In the genomic region with DNA sequence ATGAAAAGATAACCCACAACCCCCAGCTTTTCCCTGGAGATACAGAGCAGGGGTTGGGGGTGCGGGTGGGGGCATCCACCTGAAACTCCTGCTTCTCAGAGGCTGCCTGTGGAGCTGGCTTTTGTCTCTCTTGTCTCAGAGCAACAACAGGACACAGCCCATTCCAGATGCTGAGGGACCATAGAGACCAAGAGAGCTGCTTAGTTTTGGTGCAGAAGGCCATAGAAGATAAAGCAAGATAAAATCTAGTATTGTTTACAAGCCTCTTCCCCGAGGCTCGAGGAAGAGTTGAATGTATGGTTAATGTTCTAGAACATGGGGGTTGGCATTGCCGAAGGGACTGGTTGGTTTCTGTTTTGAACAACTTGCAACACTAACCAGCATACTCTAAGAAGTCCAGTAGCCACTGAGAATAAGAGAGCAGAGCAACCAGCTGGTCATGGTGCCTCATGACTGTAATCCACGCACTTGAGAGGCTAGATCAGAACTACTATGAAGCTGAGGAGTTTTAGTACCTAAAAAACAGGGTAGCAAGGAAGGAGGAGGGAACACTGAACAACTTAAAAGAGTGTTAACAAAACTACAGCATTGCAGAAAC, we compare ENCODE assay signal across 9 mouse cellular contexts. TPM values are rescaled to one million over a fixed set of nuclear protein-coding genes. Genes with fewer than 3 reads are reported as not detected.
DNase-seq lines count a peak whose midpoint lies in the region; ATAC-seq and TF ChIP-seq lines count a peak whose summit lies in the region.
"Had no signal": no experiment of that assay in that cellular context is flagged by ENCODE, and none has a peak within 500 bp of the region (broad histone marks: within the 10 kb centered on the region; RNA-seq: fewer than 3 reads in every experiment).

No protein-coding gene starts in this region.

- H3K27me3 ChIP-seq in spleen, adult 2 months (ENCODE audit: control insufficient read depth, insufficient read depth, low read length), result no peaks in the 10 kb centered on the region
- no peaks in the 10 kb centered on the region for H3K27me3 ChIP-seq in liver, embryonic 13.5 days

- TF ChIP-seq POLR2A in spleen, adult 2 months (IDR thresholded peaks at IDR 0.05; ENCODE audit: low read depth, low read length), result no peak

- DNase-seq in gastrocnemius, adult 2 months, result no peak
- no peak for DNase-seq in gastrocnemius, postnatal 25 days
- DNase-seq in spleen, adult 2 months (ENCODE audit: low read depth in 1 of 2, low spot score in 2 of 2), result no peak
- no peak for DNase-seq in spleen, postnatal 4 days (ENCODE audit: low spot score in 2 of 2)
- DNase-seq in liver, embryonic 13.5 days, result peak; percentile 13
- DNase-seq in right cerebral cortex, postnatal 4 days, result no peak
- no peak for DNase-seq in embryo, embryonic 10 days (ENCODE audit: low spot score)
- DNase-seq in thymus, postnatal 14 days, result no peak
- DNase-seq: adrenal gland, adult 8-10 months had no signal

- peaks cover 1% of the 10 kb centered on the region for H3K36me3 ChIP-seq in spleen, adult 2 months (ENCODE audit: control insufficient read depth, insufficient read depth, low read length)
- peaks cover 26% of the 10 kb centered on the region for H3K36me3 ChIP-seq in liver, embryonic 13.5 days

- H3K9me3 ChIP-seq in liver, embryonic 13.5 days (replicated peaks), result no peaks in the 10 kb centered on the region

- no peak for ATAC-seq in liver, embryonic 13.5 days (ENCODE audit: low read depth)

- H3K27ac ChIP-seq in gastrocnemius, adult 2 months, result no peak overlapping the region
- H3K27ac ChIP-seq in spleen, adult 2 months (ENCODE audit: insufficient read depth, low read length), result peak overlapping the region; percentile 8; the same call in 1 of the 2 replicates
- H3K27ac ChIP-seq in liver, embryonic 13.5 days, result peak overlapping the region; percentile 80

- peaks cover 10% of the 10 kb centered on the region for H3K4me1 ChIP-seq in spleen, adult 2 months (ENCODE audit: control insufficient read depth, insufficient read depth, insufficient read length)
- H3K4me1 ChIP-seq in liver, embryonic 13.5 days (replicated peaks), result peaks cover 64% of the 10 kb centered on the region

- 39% methylated on average over 5 of the region's 5 CpGs for WGBS in spleen, adult 2 months
- 24% methylated on average over 5 of the region's 5 CpGs for WGBS in liver, embryonic 13.5 days (ENCODE audit: insufficient replicate concordance)

- intact Hi-C loops in gastrocnemius, adult 2 months (cut with DNase I), result no loop called here

- H3K9ac ChIP-seq in liver, embryonic 13.5 days, result peak overlapping the region; percentile 97

- H3K4me3 ChIP-seq in gastrocnemius, adult 2 months, result peak overlapping the region; percentile 97
- no peak overlapping the region for H3K4me3 ChIP-seq in spleen, adult 2 months (ENCODE audit: extremely low read depth, insufficient read depth, insufficient read length)
- H3K4me3 ChIP-seq in liver, embryonic 13.5 days (replicated peaks), result peak overlapping the region; percentile 87

- H3K4me2 ChIP-seq in liver, embryonic 13.5 days, result peak overlapping the region; percentile 73

- no peak for TF ChIP-seq CTCF in gastrocnemius, adult 2 months (IDR thresholded peaks at IDR 0.05)
- no peak for TF ChIP-seq CTCF in spleen, adult 2 months (IDR thresholded peaks at IDR 0.05; ENCODE audit: extremely low read depth, insufficient read depth, insufficient read length, insufficient replicate concordance)

RNA-seq across cellular contexts. Expression of a gene that starts 1.5 kb away (rescaled TPM):
- total RNA-seq in gastrocnemius, adult 2 months (2021), result 10 to 100 TPM; 20.3 to 21.7 TPM
- 10 to 100 TPM; 18.0 to 18.5 TPM for total RNA-seq in gastrocnemius, postnatal 25 days (2021)
- 39.9 and 42.3 TPM in 2 replicates for polyA plus RNA-seq in spleen, adult 2 months (2012; rRNA removed)
- polyA plus RNA-seq in liver, embryonic 13.5 days (2015; fragmentation: Nextera tagmentation; extraction: Ambion mirVana), result 9.7 and 13.5 TPM in 2 replicates

RNA-seq across cellular contexts. Expression of a gene that starts 2.4 kb away (rescaled TPM):
- total RNA-seq in gastrocnemius, adult 2 months (2021), result 10 to 100 TPM; 42.4 to 62.9 TPM
- total RNA-seq in gastrocnemius, postnatal 25 days (2021), result 10 to 100 TPM; 49.0 to 54.0 TPM
- 16.9 and 20.1 TPM in 2 replicates for polyA plus RNA-seq in spleen, adult 2 months (2012; rRNA removed)
- polyA plus RNA-seq in liver, embryonic 13.5 days (2015; fragmentation: Nextera tagmentation; extraction: Ambion mirVana), result 33.7 and 36.2 TPM in 2 replicates

RNA-seq across cellular contexts. Expression of a gene that starts 32.5 kb away (rescaled TPM):
- total RNA-seq in gastrocnemius, adult 2 months (2021), result 1 to 10 TPM; 2.1 to 3.3 TPM
- total RNA-seq in gastrocnemius, postnatal 25 days (2021), result 1 to 10 TPM; 1.9 to 2.2 TPM
- polyA plus RNA-seq in spleen, adult 2 months (2012; rRNA removed), result 6.9 and 8.5 TPM in 2 replicates
- polyA plus RNA-seq in liver, embryonic 13.5 days (2015; fragmentation: Nextera tagmentation; extraction: Ambion mirVana), result 14.9 and 16.9 TPM in 2 replicates

RNA-seq across cellular contexts. Expression of a gene that starts 40.9 kb away (rescaled TPM):
- 1 to 10 TPM in 1 of 2 experiments, under 1 TPM in 1; 0.97 to 1.5 TPM for total RNA-seq in gastrocnemius, adult 2 months (2021)
- total RNA-seq in gastrocnemius, postnatal 25 days (2021), result under 1 TPM; 0.90 to 0.91 TPM
- 0.55 and 1.2 TPM in 2 replicates for polyA plus RNA-seq in spleen, adult 2 months (2012; rRNA removed)
- not detected in 2 replicates for polyA plus RNA-seq in liver, embryonic 13.5 days (2015; fragmentation: Nextera tagmentation; extraction: Ambion mirVana)

RNA-seq across cellular contexts. Expression of a gene that starts 53.4 kb away (rescaled TPM):
- total RNA-seq in gastrocnemius, adult 2 months (2021), result 1 to 10 TPM; 6.3 to 6.4 TPM
- 1 to 10 TPM; 4.5 to 6.2 TPM for total RNA-seq in gastrocnemius, postnatal 25 days (2021)
- polyA plus RNA-seq in spleen, adult 2 months (2012; rRNA removed), result 214 and 230 TPM in 2 replicates
- 10.6 and 12.4 TPM in 2 replicates for polyA plus RNA-seq in liver, embryonic 13.5 days (2015; fragmentation: Nextera tagmentation; extraction: Ambion mirVana)
